Mouse (Mus musculus) mouse trophoblast stem cell (cell line): ENCODE data around the gene Gtf2b.

ENCODE experiments used
- in situ Hi-C, 2 experiments: fragments of 300-500 bp; cut with MseI, MboI; formaldehyde crosslinking; loops; 2 replicates in 1 of 2; 3 replicates in 1 of 2; pipeline ENCODE4 v1.15.1; 2025

Gene Gtf2b

DNA sequence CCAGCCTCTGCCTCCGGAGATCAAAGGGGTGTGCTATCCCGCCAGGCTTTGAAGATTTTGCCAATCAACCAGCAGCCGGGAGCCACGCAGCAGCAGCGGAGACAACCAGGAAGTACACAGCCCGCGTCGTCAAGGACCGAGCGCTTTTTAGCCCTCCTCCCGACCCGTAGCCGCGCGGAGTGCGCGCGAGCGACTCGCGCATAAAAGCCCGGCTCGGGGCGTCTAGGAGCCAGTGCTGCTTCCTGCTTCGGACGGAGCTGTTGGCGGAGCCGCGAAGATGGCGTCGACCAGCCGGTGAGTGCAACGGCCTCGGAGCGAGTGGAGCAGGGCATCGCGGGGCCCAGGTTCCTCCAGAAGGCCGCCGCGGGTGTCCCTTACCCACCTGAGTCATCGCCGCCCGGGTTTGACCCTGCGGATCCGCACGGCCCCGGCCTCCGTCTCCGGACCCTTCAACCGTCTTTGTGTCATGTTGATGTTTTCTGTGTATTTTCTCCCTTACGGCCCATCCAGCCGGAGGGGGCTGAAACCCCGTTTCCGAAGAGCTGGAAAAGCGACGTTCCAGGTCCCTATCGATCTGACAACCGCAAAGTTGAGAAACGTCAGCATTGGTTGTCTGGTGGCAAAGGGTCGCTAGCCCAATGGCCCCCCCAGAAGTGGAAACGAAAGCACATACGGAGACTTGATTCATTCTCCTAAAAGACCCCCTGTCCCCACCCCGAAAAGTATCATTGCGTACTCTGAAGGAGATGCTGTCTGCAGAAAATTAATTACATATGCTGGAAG lies at the start of gene Gtf2b:
Gtf2b (plus strand) TSS at position 51 of the 783 bp plus-strand sequence.
- in situ Hi-C loops: no loop called here

- in situ Hi-C loops: no loop called here
Measured at GRCm38 (mm10) chr3:142725481-142725880, 39.4 kb upstream of the Gtf2b start.

DNA sequence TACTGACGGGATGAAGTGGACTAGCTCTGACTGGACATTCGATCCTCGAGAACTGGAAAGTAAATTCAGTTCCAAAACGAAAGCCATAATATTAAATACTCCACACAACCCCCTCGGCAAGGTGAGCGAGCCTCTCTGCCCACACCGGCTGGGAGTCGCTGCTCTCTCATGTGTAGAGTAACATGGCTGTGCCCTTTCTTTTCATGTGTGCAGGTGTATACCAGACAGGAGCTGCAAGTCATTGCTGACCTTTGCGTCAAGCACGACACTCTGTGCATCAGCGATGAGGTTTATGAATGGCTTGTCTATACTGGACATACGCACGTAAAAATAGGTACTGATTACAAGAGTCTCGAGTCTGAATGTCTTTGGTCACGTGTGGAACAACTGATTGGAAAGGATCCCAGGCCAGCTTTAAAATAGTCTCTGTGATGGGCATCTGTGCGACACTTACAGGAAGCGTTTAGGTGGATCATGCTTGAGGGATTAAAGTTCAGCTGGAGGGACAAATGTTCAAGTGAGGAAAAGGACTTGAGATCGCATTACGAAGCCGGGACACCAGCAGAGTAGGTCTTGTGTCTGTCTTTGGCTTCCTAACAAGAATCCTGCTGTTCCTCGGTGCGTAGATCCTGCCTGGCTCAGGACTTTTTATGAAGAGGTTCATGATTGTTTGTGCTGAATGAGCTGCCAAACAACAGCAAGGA lies 38.7 kb upstream of the Gtf2b start:
- in situ Hi-C loops: no loop called here

DNA sequence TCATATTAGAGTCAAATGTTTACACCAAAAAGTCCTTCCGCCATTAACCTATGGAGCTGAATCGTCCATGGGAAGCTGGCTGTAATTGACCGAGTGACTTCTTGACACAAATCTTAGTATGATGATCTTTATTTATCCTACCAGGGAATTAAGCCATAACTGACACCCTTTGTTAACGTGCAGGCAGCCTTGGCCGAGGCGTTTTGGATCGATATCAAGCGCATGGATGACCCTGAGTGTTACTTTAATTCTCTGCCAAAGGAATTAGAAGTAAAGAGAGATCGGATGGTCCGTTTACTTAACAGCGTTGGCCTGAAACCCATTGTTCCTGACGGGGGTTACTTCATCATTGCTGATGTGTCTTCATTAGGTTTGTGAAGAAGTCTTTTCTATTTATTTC lies 30.6 kb upstream of the Gtf2b start:
- in situ Hi-C loops: no loop called here

DNA sequence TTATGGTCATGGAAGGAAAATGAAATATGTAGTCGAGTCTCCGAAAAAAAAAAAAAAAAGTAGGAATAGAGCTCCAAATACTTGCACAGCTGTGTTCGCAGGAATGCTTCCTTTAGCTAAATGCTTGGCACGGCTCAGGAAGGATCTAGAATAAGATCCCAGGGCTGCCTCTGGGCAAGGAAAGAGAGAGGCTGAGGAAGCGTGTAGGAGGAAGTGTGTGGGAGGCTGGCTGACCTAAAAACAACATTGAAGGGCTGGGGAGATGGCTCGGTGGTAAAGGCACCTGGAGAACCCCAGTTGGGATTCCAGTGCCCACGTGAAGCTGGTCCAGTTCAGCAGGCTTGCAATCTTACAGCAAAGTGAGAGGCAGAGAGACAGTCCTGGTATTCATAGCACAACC lies 23.9 kb upstream of the Gtf2b start:
- in situ Hi-C loops: no loop called here

DNA sequence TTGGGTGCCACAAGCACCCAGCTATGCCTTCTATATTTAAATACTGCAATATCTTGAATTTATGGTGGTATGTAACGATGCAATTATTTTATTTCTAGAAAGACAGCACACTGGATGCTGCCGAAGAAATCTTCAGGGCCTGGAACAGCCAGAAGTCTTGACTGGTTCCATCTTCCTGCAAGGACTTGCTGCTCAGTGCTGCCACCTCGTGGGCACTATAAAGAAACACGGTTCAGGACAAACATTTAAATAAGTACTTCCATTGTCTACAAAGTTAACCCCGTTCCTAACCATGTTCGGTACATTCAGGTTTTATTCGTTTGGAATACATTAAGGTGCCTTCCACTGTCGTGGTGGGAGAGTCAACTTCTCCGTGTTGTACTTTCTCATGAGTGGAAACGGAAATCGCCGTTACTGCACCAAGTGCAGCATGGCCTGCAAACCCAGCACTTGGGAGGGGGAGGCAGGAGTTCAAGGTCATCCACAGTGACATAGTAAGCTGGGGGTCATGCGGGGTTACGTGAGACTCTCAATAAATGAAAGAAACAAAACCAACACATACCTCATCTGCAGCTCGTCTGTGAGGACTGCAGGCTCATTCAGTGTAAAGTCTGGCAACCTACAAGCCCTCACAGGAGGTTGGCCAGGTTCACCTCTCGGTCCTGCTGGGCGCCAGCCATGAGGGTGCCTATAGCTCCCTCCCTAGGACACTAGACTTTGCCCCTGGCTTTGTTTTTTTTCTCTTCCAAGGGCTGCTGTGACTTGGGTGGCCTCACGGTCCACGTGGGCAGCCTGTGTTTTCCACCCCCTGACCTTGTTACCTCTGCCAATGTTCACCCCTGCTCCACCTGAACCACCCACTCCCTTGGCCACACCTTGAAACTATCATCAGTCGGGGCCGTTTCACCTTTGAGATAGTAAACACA lies 20.6 kb upstream of the Gtf2b start:
- in situ Hi-C loops: no loop called here

DNA sequence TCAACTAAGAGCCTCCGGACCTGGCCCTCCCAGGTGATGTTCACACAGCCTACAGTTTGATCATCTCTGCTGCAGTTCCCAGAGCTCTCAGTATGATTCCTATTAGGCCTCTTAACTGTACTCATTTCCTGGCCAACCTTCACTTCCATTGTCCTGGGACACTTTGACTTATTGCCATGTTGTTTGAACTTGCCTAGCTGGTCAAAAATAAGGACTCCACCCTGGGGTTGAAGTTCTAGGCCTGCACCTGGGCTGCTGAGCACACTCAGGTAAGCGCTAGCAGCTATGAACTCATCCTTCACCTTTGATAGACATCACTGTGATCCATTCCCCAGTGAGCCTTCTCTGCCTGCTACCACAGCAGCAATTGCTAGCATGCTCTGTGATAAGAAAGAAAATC lies 19.8 kb upstream of the Gtf2b start:
- in situ Hi-C loops: no loop called here

DNA sequence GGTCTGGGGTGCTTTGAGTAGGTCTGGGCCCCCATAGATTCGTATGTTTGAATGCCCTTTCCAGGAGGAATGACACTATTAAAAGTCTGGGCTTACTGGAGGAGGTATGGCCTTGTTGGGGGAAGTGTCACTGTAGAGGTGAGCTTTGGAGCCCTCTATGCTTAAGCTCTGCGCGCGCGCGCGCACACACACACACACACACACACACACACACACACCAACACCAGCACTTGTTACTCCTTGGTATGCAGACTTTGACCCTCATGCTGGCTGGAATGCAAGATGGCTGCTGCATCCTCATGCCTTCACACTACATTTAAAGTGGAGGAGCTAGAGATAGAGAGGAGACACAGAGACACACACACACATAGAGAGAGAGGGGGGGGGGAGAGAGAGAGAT lies 17.2 kb upstream of the Gtf2b start:
- in situ Hi-C loops: no loop called here

DNA sequence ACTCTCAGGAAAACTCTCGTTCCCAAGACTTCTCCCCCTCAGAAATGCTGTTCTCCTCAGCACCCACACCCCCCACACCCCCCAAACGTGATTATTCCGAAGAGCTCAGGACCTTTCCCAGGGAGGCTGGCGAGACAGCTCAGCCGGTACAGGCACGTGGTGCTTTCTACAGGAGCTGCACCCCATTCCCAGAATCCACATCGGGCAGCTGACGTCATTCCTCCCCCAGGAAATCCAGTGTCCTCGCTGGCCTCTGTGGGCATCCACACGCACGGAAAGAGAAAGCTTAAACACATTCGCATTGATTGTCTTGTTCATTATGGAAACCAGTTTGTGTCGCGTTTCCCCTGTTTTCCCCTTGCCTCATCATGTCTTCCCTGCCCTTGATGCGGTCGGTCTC lies 15.7 kb upstream of the Gtf2b start:
- in situ Hi-C loops: no loop called here

DNA sequence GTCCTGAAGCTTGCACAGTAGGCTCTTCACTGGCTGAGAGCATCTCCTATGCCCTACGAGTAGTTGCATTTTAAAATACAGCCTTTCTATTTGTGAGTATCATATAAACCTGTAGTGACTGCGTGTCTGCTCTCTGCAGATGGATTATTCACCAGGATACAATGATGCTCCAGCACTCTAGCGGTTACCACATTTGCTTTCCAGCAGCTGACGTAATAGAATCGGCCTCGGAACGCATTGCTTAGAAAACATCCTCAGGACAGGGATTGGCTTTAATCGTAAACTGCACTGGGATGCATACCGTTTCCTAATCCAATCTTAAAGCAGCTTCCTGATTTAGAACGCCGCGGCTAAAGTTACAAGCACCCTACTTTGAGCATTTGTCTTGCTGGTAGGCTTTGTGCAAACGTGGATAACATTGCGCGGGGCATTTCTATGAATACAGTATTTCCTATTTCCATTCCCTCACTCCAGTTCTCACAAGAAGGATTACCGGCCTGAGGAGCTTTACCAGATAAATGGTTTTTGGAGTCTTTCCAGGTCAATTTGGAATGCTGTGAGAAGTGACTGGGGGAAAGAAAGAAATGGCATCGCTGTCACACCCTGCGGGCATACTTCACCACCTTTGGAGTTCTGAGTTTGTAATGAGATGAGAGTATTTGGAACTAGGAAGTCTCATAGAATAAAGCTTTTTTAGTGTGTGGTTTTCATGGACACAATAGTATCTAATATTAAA lies 9.5 kb upstream of the Gtf2b start:
- in situ Hi-C loops: no loop called here

- in situ Hi-C loops: no loop called here
Measured at GRCm38 (mm10) chr3:142757841-142758240, 7.0 kb upstream of the Gtf2b start.

DNA sequence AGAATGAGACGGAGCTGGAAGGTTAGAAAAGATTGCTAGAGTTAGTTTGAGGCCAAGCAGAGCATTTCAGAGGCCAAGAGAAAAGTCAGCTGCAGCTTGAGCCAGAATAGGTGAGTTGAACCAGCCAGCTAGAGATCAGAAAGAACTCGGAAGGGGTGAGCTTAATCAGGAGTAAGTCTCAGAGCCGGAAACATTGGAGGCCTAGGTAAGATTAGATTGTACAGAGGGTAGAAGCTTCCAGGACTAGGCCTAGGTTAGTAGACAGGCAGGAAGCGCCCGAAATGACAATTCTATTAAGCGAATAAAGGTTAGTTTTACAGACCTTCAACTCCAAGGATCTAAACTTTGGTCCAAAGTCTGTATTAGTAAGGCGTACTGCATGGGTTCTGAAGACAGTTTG lies 6.3 kb upstream of the Gtf2b start:
- in situ Hi-C loops: no loop called here

- in situ Hi-C loops: no loop called here
Measured at GRCm38 (mm10) chr3:142760356-142760755, 4.5 kb upstream of the Gtf2b start.

DNA sequence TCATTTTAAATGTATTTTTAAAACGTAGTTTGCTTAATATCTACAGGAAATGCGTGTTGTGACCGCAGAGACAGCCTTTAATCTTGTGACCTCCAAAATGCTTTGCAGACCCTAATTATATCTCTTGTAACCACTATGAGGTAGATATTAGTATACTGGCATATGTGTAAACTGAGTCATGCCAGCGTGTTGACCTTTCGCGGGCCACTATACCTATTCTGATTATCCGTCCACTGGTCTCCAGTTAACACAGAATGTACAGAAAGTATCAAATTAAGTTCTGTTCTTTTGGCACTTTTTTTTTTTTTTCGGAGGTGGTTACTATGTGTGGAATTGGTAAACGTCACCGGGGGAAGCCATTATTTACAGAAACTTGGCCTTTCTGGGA lies 927 bp downstream of the Gtf2b start:
- in situ Hi-C loops: no loop called here

DNA sequence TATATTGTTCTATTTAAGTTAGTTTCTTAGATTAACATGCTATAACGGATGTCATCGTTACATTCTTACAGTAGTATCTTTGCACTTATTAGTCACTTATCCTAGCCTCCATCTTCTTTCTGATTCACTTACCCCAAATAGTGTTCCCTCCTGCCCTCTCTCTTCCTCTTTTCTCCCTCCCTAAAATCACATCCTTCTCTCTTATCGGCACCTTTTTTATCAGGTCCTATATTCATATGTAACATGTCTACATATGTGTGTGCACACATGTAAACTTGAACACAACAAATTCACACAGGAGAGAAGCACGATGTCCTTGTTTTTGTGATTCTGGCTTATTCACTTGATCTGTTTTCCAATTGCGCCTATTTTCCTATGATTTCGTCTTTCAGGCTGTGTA lies 3.7 kb downstream of the Gtf2b start:
- in situ Hi-C loops: no loop called here

DNA sequence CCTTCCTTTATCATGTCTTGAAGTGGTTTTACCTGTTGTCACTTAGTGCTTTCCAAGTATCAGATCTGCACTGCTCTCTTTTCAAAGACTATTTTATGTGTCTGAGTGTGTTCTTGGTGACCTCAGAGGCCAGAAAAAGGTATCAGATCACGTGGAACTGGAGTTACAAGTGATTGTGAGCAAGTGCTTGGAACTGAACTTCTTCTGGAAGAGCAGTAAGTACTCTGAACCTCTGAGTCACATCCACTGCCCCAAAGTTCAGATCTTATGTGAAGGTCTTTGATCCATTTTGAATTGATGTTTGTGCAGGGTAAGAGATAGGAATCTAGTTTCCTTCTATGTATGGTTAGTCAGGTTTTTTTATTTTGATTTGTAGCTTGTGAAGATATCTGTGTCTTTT lies 5.7 kb downstream of the Gtf2b start:
- in situ Hi-C loops: no loop called here

- in situ Hi-C loops: no loop called here
Measured at GRCm38 (mm10) chr3:142773538-142774191, 8.8 kb downstream of the Gtf2b start.

GRCm38 (mm10) chr3:142777227-142777626 lies 12.4 kb downstream of the Gtf2b start:
- in situ Hi-C loops: no loop called here

GRCm38 (mm10) chr3:142786423-142787072 lies 21.7 kb downstream of the Gtf2b start:
- in situ Hi-C loops: no loop called here

GRCm38 (mm10) chr3:142795587-142795986 lies 30.7 kb downstream of the Gtf2b start:
- in situ Hi-C loops: no loop called here

DNA sequence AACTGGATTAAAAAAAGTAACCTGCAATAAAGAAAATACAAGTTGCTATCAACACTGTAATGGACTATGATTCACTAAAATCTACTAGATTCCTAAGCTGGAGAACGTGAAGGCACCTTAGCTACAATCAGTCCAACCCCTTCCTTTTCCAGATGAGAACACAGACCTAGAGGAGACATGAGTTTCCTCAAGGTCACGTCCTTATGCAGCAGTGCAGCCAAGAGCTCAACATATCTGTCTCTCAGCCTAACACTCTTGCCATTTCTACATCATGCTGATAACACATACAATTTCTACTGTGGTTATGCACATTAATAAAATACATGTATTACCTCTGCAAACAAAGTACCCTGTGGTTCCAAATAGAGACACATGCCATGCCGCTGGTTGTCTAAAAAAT lies 46.7 kb downstream of the Gtf2b start:
- in situ Hi-C loops: no loop called here
